Mouse (Mus musculus): Measurements from ENCODE around the gene Yeats2. TPM values are rescaled to one million over a fixed set of nuclear protein-coding genes. Genes with fewer than 3 reads are reported as not detected.

The Yeats2 gene
- total and polyA plus RNA-seq, 3 experiments = 24.3 to 54.5 (median 38.4) TPM

DNA sequence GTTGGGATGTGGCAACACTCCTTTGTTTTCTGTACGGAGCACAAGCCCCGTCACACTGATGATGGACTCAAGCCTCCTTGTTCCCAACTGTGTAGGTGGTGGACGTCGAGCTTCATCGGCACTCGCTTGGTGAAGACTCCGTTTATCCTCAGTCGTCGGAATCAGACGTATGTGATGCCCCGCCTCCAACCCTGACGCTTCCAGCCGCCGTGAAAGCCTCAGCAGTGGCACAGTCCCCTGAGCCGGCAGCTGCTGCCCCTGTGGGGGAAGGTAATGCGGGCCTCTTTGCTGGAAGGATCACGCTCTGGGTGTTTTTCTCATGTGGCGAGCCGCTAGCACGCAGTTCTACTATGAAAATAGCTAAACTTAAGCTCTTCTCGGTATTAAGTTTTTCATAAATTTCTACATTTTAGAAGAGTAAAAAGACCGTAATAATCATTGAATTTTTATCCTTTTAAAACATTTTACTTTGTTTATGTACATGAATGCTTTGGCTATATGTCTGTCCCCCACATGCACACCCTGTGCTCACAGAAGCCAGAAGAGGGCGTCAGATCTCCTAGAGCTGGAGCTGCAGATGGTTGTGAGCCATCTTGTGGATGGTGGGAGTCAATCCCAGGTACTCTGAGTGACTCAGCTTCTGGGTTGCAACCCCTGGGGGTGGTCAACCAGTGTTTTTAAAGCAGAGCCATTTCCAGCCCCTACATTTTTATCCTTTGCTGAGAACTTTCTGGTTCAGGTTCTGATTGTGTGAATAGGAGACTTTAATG is 38.7 kb downstream of the Yeats2 start:
- Histone ChIP-seq H3K36me3 (replicated peaks) (peaks cover 64% of the 10 kb centered on the region), H3K9me3 (replicated peaks) (no peaks in the 10 kb centered on the region), H3K4me3 (ENCODE audit: low read depth, low read length) (no peak overlapping the region), H3K4me1 (ENCODE audit: insufficient read depth, low read depth, low read length) (no peaks in the 10 kb centered on the region), H3K27me3 (ENCODE audit: insufficient read depth, low read length) (no peaks in the 10 kb centered on the region)
- DNase-seq (ENCODE audit: low spot score) (no peak), ATAC-seq (ENCODE audit: extremely low read depth, insufficient number of reproducible peaks, low FRiP score, poor library complexity, severe bottlenecking) (no peak)
- TF ChIP-seq POLR2AphosphoS5 (IDR thresholded peaks at IDR 0.05; ENCODE audit: insufficient replicate concordance, low read depth, low read length) = no peak
- no peak for TF ChIP-seq GATA2 (IDR thresholded peaks at IDR 0.05; ENCODE audit: borderline replicate concordance, low read depth, low read length)

DNA sequence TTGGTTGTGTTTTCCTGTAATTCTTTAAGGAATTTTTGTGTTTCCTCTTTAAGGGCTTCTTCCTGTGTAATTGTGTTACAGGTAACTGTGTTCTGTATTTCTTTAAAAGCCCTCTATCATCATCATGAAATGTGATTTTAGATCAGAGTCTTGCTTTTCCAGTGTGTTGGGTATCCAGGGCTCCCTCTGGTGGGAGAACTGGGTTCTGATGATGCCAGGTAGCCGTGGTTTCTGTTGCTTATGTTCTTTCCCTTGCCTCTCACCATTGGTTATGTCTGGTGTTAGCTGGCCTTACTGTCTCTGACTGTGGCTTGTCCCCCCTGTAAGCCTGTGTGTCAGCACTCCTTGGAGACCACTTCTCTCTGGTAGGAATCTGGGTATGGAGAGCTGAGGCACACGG is 44.5 kb downstream of the Yeats2 start:
- H3K36me3 ChIP-seq (replicated peaks) = peaks cover 70% of the 10 kb centered on the region
- DNase-seq (ENCODE audit: low spot score) = no peak

DNA sequence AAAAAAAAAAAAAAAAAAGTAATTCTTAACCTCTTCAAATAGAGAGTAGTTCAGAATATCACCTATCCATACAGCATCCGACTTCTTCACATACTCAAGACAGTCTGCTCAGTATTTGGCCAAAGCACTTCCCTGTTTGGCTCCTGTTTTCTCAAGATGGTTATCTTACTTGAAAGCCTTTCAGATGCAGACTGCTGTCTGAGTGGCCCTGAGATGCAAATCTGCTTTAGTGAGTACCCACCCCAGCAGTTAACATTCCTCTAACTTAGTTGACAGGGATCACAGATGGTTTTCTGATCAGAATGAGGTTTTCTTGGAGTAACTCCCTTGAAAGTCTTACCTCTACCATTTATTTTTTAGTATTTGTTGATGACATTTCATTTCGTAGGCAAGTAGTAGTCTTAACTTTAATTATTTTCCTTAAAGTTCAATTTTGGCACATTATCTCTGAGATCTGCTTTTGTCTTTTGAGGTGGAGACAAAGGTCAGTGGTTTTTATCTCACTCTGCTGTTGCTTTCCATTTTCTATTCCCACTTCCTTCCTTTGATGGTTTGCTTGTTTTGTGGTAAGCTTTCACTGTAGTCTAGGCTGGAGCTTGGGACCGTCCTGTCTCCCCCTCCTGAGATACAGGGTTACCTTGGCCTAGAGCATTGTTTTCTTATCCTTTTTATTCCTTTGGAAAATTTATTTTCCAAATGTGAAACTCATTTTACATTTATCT is 50.5 kb downstream of the Yeats2 start:
- Histone ChIP-seq H3K27me3 (ENCODE audit: insufficient read depth, low read length) (no peaks in the 10 kb centered on the region), H3K4me1 (ENCODE audit: insufficient read depth, low read depth, low read length) (peaks cover 9% of the 10 kb centered on the region), H3K9me3 (replicated peaks) (no peaks in the 10 kb centered on the region), H3K4me3 (ENCODE audit: low read depth, low read length) (no peak overlapping the region), H3K36me3 (replicated peaks) (peaks cover 89% of the 10 kb centered on the region)
- DNase-seq (ENCODE audit: low spot score) = no peak
- no peak for TF ChIP-seq POLR2AphosphoS5 (IDR thresholded peaks at IDR 0.05; ENCODE audit: insufficient replicate concordance, low read depth, low read length)
- TF ChIP-seq GATA1 (IDR thresholded peaks at IDR 0.05; ENCODE audit: borderline replicate concordance, low read length) = no peak
- TF ChIP-seq GATA2 (IDR thresholded peaks at IDR 0.05; ENCODE audit: borderline replicate concordance, low read depth, low read length) = no peak
- TF ChIP-seq CTCF (IDR thresholded peaks at IDR 0.05; ENCODE audit: low read depth, low read length) = no peak
- TF ChIP-seq TAL1 (conservative IDR thresholded peaks at IDR 0.05; ENCODE audit: low read depth, low read length) = no peak
- ATAC-seq (ENCODE audit: extremely low read depth, insufficient number of reproducible peaks, low FRiP score, poor library complexity, severe bottlenecking) = no peak

More for the DNA sequence above, 44.5 kb downstream of the Yeats2 start:
- no peaks in the 10 kb centered on the region for H3K27me3 ChIP-seq (ENCODE audit: insufficient read depth, low read length)
- no peak for ATAC-seq (ENCODE audit: extremely low read depth, insufficient number of reproducible peaks, low FRiP score, poor library complexity, severe bottlenecking)
- H3K4me1 ChIP-seq (ENCODE audit: insufficient read depth, low read depth, low read length) = no peaks in the 10 kb centered on the region
- H3K9me3 ChIP-seq (replicated peaks) = no peaks in the 10 kb centered on the region
- no peak overlapping the region for H3K4me3 ChIP-seq (ENCODE audit: low read depth, low read length)
- TF ChIP-seq CTCF (IDR thresholded peaks at IDR 0.05; ENCODE audit: low read depth, low read length) (peak; percentile 31; the same call in 1 of the 2 replicates), GATA1 (IDR thresholded peaks at IDR 0.05; ENCODE audit: borderline replicate concordance, low read length) (no peak), POLR2AphosphoS5 (IDR thresholded peaks at IDR 0.05; ENCODE audit: insufficient replicate concordance, low read depth, low read length) (no peak), TAL1 (conservative IDR thresholded peaks at IDR 0.05; ENCODE audit: low read depth, low read length) (no peak), GATA2 (IDR thresholded peaks at IDR 0.05; ENCODE audit: borderline replicate concordance, low read depth, low read length) (no peak)

DNA sequence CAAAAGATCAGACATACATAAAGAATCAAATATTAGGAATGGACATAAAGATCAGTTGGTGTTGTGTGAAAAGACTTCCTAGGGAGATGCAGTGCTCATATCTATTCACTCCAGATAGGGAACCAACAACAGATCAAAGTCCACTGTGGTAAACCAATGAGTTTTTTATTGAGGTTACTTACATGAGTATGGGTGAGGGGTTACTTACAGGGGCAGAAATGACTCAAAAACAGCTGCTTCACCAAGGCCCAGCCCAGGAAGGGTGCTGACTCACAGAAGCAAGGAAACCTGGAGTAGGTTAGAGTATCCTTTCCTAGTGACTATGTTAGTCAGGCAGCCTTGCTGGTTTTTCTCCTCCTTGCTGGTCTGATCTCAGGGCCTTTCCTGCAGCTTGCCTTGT is 51.2 kb downstream of the Yeats2 start:
- Histone ChIP-seq H3K4me3 (ENCODE audit: low read depth, low read length) (no peak overlapping the region), H3K4me1 (ENCODE audit: insufficient read depth, low read depth, low read length) (peaks cover 11% of the 10 kb centered on the region), H3K9me3 (replicated peaks) (no peaks in the 10 kb centered on the region), H3K36me3 (replicated peaks) (peaks cover 89% of the 10 kb centered on the region), H3K27me3 (ENCODE audit: insufficient read depth, low read length) (no peaks in the 10 kb centered on the region)
- ATAC-seq (ENCODE audit: extremely low read depth, insufficient number of reproducible peaks, low FRiP score, poor library complexity, severe bottlenecking) (no peak), DNase-seq (ENCODE audit: low spot score) (no peak)
- no peak for TF ChIP-seq POLR2AphosphoS5 (IDR thresholded peaks at IDR 0.05; ENCODE audit: insufficient replicate concordance, low read depth, low read length)
- TF ChIP-seq GATA1 (IDR thresholded peaks at IDR 0.05; ENCODE audit: borderline replicate concordance, low read length) = no peak
- no peak for TF ChIP-seq GATA2 (IDR thresholded peaks at IDR 0.05; ENCODE audit: borderline replicate concordance, low read depth, low read length)
- no peak for TF ChIP-seq CTCF (IDR thresholded peaks at IDR 0.05; ENCODE audit: low read depth, low read length)
- TF ChIP-seq TAL1 (conservative IDR thresholded peaks at IDR 0.05; ENCODE audit: low read depth, low read length) = no peak

DNA sequence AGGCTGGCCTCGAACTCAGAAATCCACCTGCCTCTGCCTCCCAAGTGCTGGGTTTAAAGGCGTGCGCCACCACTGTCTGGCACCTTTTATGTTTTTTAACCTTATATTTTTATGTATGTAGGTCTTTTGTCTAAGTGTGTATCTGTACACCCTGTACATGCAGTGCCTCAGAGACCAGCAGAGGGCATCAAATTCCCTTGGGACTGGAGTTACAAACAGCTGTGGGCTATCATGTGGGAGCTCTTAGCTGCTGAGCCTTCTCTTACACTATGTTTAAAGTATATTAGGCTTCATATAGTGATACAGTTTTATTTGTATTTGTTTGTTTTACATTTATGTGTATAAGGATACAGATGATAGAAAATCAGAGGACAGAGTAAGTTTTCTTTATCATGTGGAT is 54.7 kb downstream of the Yeats2 start:
- no peaks in the 10 kb centered on the region for H3K27me3 ChIP-seq (ENCODE audit: insufficient read depth, low read length)
- no peaks in the 10 kb centered on the region for H3K9me3 ChIP-seq (replicated peaks)
- H3K36me3 ChIP-seq (replicated peaks) = peaks cover 86% of the 10 kb centered on the region
- no peak for ATAC-seq (ENCODE audit: extremely low read depth, insufficient number of reproducible peaks, low FRiP score, poor library complexity, severe bottlenecking)
- peaks cover 15% of the 10 kb centered on the region for H3K4me1 ChIP-seq (ENCODE audit: insufficient read depth, low read depth, low read length)
- no peak for TF ChIP-seq GATA2 (IDR thresholded peaks at IDR 0.05; ENCODE audit: borderline replicate concordance, low read depth, low read length)
- TF ChIP-seq TAL1 (conservative IDR thresholded peaks at IDR 0.05; ENCODE audit: low read depth, low read length) = no peak
- TF ChIP-seq CTCF (IDR thresholded peaks at IDR 0.05; ENCODE audit: low read depth, low read length) = no peak
- TF ChIP-seq POLR2AphosphoS5 (IDR thresholded peaks at IDR 0.05; ENCODE audit: insufficient replicate concordance, low read depth, low read length) = no peak
- no peak for TF ChIP-seq GATA1 (IDR thresholded peaks at IDR 0.05; ENCODE audit: borderline replicate concordance, low read length)
- no peak for DNase-seq (ENCODE audit: low spot score)
- no peak overlapping the region for H3K4me3 ChIP-seq (ENCODE audit: low read depth, low read length)

DNA sequence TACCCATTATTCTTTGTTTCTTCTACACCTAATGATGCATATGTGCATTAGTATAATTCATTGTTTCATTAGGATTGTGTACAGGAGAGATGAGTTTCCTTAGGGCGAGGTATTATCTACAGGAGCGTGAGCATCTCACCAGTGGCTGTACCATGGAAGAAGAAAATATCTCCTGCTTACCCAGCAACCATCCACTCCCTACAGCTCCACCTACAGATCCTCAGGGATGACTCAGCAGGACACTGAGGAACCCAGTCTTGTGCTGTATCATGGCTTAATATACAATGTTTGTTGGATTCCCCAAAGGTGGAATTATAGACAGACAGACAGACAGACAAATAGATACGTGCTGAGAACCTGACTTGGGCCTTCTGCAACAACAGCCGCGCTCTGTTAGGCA is 56.1 kb downstream of the Yeats2 start:
- peaks cover 13% of the 10 kb centered on the region for H3K4me1 ChIP-seq (ENCODE audit: insufficient read depth, low read depth, low read length)
- peaks cover 82% of the 10 kb centered on the region for H3K36me3 ChIP-seq (replicated peaks)
- ATAC-seq (ENCODE audit: extremely low read depth, insufficient number of reproducible peaks, low FRiP score, poor library complexity, severe bottlenecking) = no peak
- H3K4me3 ChIP-seq (ENCODE audit: low read depth, low read length) = no peak overlapping the region
- H3K9me3 ChIP-seq (replicated peaks) = no peaks in the 10 kb centered on the region
- DNase-seq (ENCODE audit: low spot score) = no peak
- no peaks in the 10 kb centered on the region for H3K27me3 ChIP-seq (ENCODE audit: insufficient read depth, low read length)
- TF ChIP-seq CTCF (IDR thresholded peaks at IDR 0.05; ENCODE audit: low read depth, low read length) (no peak), POLR2AphosphoS5 (IDR thresholded peaks at IDR 0.05; ENCODE audit: insufficient replicate concordance, low read depth, low read length) (no peak), GATA1 (IDR thresholded peaks at IDR 0.05; ENCODE audit: borderline replicate concordance, low read length) (no peak), GATA2 (IDR thresholded peaks at IDR 0.05; ENCODE audit: borderline replicate concordance, low read depth, low read length) (no peak), TAL1 (conservative IDR thresholded peaks at IDR 0.05; ENCODE audit: low read depth, low read length) (no peak)
